Comparison of ENCODE assay signal across 9 mouse cellular contexts in the genomic region with DNA sequence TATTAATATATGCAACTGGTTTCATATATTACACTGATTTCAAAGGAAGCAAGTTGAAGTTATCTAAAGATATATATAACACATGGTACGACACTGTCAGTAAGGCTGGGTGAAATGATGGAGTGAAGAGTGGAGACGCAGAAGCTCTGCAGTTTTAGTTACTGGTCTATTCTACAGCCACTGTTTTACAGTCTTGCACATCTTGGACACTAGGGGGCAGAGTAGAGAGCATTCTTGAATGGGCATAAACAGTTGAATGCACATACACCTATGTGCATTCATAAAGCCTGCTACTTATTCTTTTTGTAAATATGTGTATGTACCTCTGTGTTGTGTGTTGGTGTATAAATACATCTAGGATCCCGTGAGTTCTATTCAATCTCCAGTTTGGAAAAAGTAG.
DNase-seq lines count a peak whose midpoint lies in the region; TF ChIP-seq lines count a peak whose summit lies in the region.
"Had no signal": no experiment of that assay in that cellular context is flagged by ENCODE, and none has a peak within 500 bp of the region (broad histone marks: within the 10 kb centered on the region; RNA-seq: fewer than 3 reads in every experiment).

No protein-coding gene starts in this region.

- no peak overlapping the region for H3K27ac ChIP-seq in cerebellum, adult 2 months (ENCODE audit: insufficient read depth, low read length)
- H3K27ac ChIP-seq: neural tube, embryonic 13.5 days had no signal

- TF ChIP-seq CTCF in cerebellum, adult 2 months (IDR thresholded peaks at IDR 0.05; ENCODE audit: borderline replicate concordance, insufficient read depth, low read depth, low read length) = no peak

- peak; percentile 24 for DNase-seq in gastrocnemius, adult 18-20 months (ENCODE audit: low spot score)
- DNase-seq in gastrocnemius, postnatal 25 days = no peak
- peak; percentile 39 to 53 for DNase-seq in right cerebral cortex, adult 2 months (ENCODE audit: low spot score in 2 of 2)
- no peak for DNase-seq in right cerebral cortex, postnatal 36 days (ENCODE audit: low spot score in 2 of 2)
- DNase-seq in c-Kit-positive CD71-positive TER-119-positive erythroid progenitor cells, embryonic 14.5 days (ENCODE audit: low spot score) = peak; percentile 36
- peak; percentile 13 for DNase-seq in large intestine, adult 2 months (ENCODE audit: low read depth, low spot score)
- peak; percentile 40 for DNase-seq in retina, postnatal 1 day
- no peak for DNase-seq in cerebellum, adult 2 months

- no peaks in the 10 kb centered on the region for H3K27me3 ChIP-seq in cerebellum, adult 2 months (ENCODE audit: control insufficient read depth, insufficient read depth, low read length)
- H3K27me3 ChIP-seq: neural tube, embryonic 13.5 days had no signal

- WGBS in large intestine, adult 2 months = 83% methylated on average over 3 of the region's 3 CpGs
- 79% methylated on average over 3 of the region's 3 CpGs for WGBS in cerebellum, adult 2 months

- H3K4me1 ChIP-seq in cerebellum, adult 2 months (ENCODE audit: control insufficient read depth, insufficient read depth, low read length) = no peaks in the 10 kb centered on the region
- H3K4me1 ChIP-seq: neural tube, embryonic 13.5 days had no signal

- H3K4me3 ChIP-seq in cerebellum, adult 2 months (replicated peaks; ENCODE audit: insufficient read depth, low read depth, low read length) = no peak overlapping the region
- H3K4me3 ChIP-seq: neural tube, embryonic 13.5 days had no signal

- no peak for TF ChIP-seq POLR2A in cerebellum, adult 2 months (IDR thresholded peaks at IDR 0.05; ENCODE audit: borderline replicate concordance, insufficient read depth, low read length)

Comparison
In these comparisons a context has a peak if more than half of its experiments do, and no peak if none do; other contexts are left out.
1. DNase-seq: peak in gastrocnemius, adult 18-20 months (single experiment), right cerebral cortex, adult 2 months (2 of 2), c-Kit-positive CD71-positive TER-119-positive erythroid progenitor cells, embryonic 14.5 days (single experiment), large intestine, adult 2 months (single experiment) and retina, postnatal 1 day (single experiment); none in gastrocnemius, postnatal 25 days (single experiment), right cerebral cortex, postnatal 36 days (0 of 2) and cerebellum, adult 2 months (0 of 2).